Mouse (Mus musculus) granulocyte monocyte progenitor cell, adult 5-6 weeks (primary cell): ENCODE results near the gene Cnksr2. TPM values are rescaled to one million over a fixed set of nuclear protein-coding genes. Genes with fewer than 3 reads are reported as not detected.

Source experiments
- ATAC-seq: replicated peaks from 2 replicates; pipeline ENCODE4 v1.8.0; 2016; ENCODE audit warnings: mild to moderate bottlenecking, moderate TSS enrichment, inconsistent platforms; ENCODE audit not compliant: poor library complexity, severe bottlenecking
- total RNA-seq, 2 experiments: library from RNA; stranded (forward) in 1 of 2; stranded (reverse) in 1 of 2; fragments of 200-712, 200-1000 nt in 1 of 2; fragments of >200 nt in 1 of 2; fragmentation: Nextera tagmentation in 1 of 2; gene quantifications; 2 replicates each; pipeline ENCODE4 v1.2.3; 2014 to 2017

Cnksr2 gene
- total RNA-seq (2014; fragmentation: Nextera tagmentation): not detected in 2 replicates
- not detected in 2 replicates for total RNA-seq (2017)

DNA sequence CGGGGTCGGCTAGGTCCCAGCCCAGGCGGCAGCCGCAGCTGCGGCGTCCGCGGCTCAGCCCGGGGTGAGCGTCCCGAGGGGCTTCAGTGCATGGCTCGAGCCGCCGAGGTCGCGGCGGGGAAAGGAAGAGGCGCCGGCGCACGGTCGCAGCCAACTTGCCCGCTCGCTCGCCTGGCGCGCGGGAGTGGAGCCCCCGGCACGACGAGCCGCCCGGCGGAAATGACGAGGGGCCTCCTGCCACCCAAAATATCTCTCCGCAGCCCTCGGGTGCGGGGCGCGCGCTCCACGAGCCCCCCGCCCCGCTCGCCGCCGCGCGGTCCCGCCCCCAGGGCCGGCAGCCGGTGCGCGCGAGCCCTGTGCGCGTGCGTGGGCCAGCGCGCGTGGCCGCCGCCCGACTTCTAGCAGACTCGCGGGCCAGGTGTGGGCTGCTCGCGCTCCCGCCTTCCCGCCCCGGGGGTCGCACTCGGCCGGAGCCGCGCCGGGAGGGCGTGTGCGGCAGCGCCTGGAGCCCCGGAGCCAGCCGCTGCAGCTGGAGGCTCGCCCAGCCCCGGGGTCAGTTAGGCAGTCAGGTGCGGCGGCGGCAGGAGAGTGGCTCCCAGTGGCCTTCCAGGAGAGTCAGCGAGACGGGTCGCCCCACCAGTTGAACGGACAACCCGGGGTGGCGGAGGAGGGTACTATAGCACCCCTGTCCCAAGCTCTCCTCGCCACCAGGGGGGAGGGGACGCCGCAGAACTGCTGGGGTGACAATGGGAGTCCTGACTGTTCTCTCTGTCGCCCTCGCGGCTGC, at the start of gene Cnksr2:
Gene Cnksr2 (minus strand): TSS at position 238 of the 787 bp plus-strand sequence.
- ATAC-seq: peak; percentile 83

DNA sequence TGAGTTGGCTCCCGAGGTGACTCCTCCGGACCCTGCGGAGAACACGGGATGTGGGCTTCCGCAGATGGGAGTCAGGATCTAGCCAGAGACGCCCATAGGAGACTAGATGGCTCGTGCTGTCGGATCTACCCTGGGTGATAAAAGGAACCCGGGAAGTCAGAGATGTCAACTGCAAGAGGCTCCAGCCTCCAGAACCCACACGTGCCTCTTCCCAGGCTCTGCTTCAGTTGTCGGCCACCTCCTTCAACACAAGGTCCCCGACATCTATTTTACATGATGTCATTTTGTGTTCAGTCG, 698 bp upstream of the Cnksr2 start:
- no peak for ATAC-seq

DNA sequence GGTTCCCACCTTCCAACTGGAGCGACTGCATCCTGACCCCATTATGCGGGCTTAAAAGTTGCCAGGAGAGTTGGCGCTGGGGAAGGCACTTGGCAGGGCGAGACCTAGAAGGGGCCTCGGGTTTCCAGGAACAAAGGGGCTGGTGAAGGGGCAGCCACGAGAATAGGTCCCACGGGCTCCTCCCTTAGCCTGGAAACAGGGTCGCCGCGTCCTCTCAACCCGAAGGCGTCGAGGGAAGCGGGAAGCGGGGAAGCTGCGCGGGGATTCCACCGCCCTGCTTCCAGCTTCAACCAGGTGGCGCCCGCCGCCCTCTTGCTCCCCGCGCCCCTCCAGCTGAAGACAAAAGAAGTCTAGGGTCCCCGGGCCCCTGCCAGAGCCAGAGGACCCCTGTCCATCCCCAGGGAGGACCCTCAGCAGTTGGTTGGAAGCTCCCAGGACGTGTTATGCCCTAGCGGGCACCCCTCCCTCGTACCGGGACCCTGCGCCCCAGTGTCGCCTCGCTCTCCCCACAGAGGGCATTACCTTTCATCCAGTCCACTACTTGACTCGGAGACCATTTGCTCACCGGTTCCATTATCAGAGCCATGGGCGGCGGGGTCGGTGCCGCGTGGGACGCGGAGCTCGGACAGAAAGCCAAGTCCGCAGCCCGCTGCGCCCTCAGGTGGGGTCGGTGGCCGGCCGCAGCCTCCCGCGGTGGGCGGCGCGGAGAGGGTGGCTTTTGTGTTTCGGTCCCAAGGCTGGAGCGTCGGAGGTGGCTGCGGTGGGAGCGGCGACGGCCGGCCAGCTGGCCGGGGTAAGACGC, 638 bp downstream of the Cnksr2 start:
- peak; percentile 52 for ATAC-seq

DNA sequence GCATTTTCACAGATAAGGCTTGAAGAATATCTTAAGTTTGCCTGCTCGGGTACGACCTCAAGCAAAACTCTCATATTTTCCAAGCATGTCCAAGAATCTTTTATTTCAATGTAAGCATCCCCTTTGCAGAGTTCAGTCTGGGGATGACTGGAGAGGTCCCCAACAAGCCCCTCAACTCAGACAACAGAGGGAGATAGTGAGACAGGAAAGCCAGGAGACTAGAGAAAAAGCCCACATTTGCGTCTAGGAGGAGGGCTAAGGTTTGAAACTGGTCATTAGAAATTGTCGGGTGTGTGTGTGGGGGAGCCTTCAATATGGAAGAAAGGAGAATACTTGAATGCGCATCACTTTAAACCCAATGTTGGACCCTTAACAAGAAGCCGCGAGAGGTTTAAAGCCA, 1.4 kb downstream of the Cnksr2 start:
- no peak for ATAC-seq

DNA sequence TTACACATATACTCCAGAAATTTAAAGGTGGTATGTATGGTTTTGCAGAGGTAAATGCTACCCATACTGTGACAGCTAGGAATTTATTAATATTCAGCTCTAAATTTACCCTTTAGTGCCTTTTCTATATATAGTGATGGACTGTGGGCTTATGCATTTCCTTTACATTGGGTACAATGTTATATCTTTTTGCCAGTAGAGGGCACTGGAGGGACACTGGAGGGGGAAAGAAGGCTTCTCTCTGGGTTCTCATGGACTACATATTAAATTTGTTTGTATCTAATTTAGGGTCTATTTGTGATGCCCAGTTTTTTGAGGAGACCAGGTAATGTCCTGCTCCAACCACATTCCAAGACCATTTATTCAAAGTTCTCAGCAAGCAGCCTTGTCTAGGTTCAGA, 91.4 kb downstream of the Cnksr2 start:
- ATAC-seq: peak; percentile 79

DNA sequence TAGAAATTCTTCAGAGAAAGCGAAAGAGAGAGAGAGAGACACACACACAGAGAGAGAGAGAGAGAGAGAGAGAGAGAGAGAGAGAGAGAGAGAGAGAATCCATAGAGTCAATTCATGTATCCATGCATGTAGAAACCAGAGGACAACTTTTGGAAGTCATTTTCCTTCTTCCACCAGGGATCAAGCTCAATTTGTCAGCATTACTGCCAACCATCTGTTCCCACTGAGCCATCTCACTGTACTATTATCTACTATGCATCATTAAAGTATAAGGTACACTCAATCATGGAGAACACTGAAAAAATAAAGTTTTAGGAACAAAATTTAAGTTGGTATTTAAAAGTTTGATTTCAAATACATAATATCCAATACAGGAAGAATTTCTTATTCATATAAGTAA, 93.8 kb downstream of the Cnksr2 start:
- no peak for ATAC-seq

DNA sequence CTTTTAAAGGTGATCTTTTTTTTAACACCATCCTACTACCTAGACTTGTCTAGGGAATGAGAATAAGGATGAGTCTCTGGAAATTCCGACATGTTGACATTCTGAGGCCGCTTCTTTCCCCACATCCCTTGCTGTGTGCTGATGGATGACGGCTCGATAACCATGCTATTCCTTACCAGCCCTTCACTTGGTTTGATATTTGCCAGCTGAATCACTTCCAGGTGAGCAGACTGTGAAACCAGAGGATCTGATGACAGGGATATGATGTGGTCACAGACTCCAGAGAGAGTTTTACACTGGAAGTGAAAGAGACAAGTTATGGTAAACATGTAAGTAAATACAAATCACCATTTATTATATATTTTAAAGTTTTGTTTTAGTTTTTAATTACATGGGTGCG, 98.0 kb downstream of the Cnksr2 start:
- no peak for ATAC-seq

DNA sequence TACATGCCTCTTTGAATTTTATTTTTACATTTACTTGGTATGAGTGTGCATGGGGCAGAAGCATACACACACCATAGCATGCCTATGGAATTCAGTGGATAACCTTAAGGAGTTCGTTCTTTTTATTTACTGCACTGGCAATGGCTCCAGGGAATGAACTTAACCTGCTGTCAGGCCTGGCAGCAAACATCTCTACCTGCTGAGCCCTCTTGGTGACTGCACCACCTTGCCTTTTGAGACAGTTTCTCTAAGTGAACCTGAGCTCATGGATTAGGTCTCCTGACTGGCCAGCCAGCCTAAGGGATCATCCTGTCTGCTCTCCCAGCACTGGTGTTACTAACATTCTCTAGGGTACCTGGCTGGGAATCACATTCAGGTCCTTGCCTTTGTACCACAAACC, 106.5 kb downstream of the Cnksr2 start:
- ATAC-seq: no peak

DNA sequence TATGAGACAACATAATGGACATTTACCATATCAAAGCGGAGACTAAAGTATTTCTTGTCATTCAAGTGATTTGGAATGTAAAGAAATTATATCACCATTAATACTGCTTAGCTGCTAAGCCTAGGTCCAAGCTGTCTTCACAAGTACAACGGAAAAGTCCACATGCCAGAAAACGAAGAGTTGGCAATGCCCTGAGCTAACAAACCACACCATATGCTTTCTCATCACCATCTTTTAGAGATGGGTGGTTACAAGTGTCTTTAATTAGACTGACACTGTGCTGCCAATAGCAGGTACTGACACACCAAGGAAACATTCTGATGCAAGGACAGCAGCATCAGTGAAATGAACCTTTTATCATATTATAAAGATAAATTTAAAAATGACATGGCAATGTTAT, 123.0 kb downstream of the Cnksr2 start:
- ATAC-seq: no peak

DNA sequence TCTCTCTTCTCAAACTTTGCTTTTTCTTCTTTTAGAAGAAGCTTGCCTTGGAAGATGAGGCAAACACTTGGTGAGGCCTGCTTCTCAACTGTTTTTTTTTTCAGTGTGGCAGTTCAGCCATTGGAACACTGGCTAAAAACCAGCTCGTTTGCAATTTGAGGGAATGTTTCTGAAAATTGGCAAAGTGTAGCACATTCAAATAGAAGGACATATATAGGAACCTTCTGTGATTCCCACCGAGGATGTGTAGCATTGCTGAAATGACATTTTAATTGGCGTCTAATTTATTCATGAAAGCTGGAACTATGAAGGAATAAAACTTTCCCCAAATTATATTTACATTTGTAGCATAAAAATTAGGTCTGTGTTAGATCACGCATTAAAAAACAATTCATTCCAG, 213.1 kb downstream of the Cnksr2 start:
- ATAC-seq: no peak

DNA sequence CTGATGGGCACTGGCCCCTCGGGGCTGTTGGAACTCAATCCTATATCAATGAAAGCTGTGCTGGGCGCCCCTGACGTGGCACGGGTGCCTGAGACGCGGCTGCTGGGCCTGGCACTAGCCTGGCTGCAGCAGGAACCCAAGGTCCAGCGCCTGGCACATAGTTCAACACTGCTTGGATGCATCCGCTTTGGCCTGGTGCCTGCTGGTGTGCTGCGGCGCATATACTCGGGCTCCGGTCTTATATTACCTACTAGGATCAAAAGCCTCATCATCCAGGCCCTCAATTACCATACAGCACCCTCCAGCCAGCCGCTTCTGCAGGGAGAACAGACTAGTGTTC, 224.2 kb downstream of the Cnksr2 start:
- no peak for ATAC-seq

DNA sequence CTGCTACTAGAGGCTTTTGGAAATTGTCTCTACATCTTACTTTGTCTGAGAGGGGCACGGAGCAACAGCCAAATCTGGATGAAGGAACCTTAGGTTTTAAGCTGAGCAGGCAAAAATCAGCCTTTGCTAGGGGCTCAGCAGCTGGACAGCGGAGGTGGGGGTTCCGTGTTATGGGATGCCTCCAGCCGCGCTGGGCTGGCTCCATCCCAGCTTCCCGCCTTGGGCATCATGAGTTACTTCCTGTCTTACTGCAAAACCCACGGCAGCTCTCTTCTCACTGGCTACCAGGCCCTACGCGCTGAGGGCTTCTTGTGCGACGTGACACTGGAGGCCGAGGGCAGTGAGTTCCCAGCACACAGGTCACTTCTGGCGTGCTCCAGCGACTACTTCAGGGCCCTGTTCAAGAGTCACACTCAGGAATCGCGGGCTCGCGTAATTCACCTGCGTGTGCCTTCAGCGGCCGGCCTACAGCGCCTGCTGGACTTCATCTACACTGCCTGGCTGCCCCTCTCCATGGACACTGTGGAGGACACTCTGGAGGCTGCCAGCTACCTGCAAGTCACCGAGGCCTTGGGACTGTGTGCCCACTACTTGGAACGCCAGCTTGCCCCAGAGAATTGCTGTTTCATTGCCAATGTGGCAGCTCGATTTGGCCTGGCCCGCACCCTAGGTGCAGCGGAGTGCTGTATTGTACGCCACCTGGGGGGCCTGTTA, 224.7 kb downstream of the Cnksr2 start, which contains the start of gene Klhl34:
Gene Klhl34 (plus strand): TSS at position 229 of the 714 bp plus-strand sequence.
- peak; percentile 74 for ATAC-seq

DNA sequence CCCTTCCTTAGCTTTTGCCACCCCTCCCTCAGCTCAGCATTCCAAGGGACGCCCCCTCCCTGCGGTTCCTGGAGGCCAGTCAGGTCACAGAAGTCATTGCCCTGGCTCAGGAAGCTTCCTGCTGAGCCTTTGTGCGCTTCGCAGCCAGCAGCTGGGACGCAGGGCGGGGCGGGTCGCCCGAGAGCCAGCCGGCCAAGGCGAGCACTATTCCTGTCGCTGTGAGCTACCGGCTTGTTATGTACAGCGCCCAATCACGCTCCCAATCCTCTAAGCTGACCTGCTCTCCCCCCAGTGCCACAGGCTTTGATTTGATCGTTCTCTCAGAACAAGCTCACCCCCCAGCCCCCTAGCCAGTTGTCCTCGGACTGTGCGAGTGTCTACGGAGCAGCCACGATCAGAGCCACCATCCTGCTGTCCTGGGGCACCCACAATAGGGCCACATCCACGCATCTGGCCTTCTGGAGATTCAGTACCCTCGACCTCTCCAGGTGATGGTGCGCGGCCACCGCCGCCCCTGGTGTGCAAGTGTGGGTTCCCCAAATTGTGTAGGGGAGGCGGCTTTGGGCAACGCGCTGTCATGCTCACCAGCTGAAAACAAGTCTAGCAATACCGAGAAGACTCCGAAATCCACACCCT, 225.4 kb downstream of the Cnksr2 start:
- ATAC-seq: peak; percentile 42

DNA sequence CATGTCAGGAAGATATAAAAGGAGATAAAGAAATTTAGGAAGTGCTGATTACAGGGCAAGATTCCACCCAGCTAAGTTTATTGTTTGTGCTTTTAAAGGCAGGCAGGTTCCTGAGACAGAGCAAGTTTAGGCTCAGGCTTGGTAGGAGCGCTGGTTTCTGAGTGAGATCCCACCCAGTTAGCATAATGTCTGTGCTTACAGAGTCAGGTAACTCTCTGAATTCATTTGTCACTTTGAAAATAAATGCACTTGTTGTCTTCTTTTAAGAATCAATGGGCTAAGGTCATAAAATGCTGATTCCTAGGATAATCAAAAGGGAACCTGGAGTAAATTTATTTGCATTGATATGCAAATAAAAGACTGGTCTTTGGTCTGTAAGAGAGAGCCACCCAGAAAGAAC, 233.4 kb downstream of the Cnksr2 start:
- no peak for ATAC-seq

DNA sequence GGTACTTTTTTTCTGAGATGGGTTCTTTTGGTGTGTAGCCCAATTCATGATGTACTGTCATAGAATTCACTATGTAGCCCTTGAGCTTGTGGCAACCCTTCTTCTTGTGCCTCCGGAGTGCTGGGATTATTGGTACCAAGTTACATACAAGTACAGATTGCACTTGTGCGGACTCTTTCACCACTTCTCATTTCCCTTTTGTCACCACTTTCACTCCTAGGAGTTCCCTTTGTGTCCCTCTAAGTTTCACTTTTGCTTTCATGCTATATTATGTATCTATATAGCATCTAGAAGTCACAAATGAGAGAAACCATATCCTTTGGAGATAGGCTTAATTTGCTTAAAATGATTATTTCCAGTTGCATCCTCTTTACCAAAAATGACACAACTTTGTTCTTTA, 241.4 kb downstream of the Cnksr2 start:
- peak; percentile 100 for ATAC-seq

Other genes with a start within 250 kb of the Cnksr2 start
- not detected in 2 replicates for gene Klhl34, start 224.9 kb downstream of the Cnksr2 start, total RNA-seq (2014; fragmentation: Nextera tagmentation)
- gene Klhl34, start 224.9 kb downstream of the Cnksr2 start, total RNA-seq (2017): not detected in 2 replicates